Mouse (Mus musculus) bone marrow macrophage, adult 2 months (primary cell): ENCODE measurements around the gene BB287469. TPM values are rescaled to one million over a fixed set of nuclear protein-coding genes. Genes with fewer than 3 reads are reported as not detected.
"Not testable (repeated sequence)": the region's sequence is repeated elsewhere in the genome, so short reads cannot be mapped to it uniquely, and the experiment has no call there.

Experiments
- H3K27ac ChIP-seq: 2 replicates; pipeline ENCODE4 v1.5.1; 2012; ENCODE audit warnings: low read depth, low read length; ENCODE audit not compliant: insufficient read depth
- H3K4me1 ChIP-seq: 2 replicates; pipeline ENCODE4 v1.6.1; 2012; ENCODE audit warnings: low read length; ENCODE audit not compliant: control insufficient read depth, insufficient read depth
- H3K4me3 ChIP-seq: 2 replicates; pipeline ENCODE4 v1.5.1; 2012; ENCODE audit warnings: mild to moderate bottlenecking, low read length, moderate library complexity; ENCODE audit not compliant: insufficient read depth
- polyA plus RNA-seq: library from polyadenylated mRNA; stranded (reverse); fragments of >200 nt; gene quantifications from 2 replicates; pipeline ENCODE4 v1.2.4, GENCODE M21; 2012; ENCODE audit not compliant: missing spikeins, insufficient read depth, insufficient read length

The BB287469 gene
- polyA plus RNA-seq = not detected in 2 replicates

DNA sequence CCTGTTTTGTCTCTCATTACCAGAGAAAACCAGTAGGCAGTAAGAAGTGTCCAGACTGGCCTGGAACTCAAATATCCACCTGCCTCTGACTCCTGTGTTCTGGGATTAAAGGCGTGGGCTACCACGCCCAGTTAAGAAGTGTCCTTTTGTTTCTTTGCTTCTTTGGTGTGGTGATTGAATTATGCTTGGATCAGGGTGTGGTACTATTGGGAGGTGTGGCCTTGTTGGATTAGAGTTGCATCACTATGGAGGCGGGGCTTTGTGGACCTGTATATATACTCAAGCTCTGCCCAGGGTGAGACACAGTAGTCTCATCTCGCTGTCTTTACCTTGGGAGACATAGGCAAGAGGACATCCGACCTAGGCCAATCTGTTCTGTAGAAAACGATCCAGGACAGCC, at the start of gene BB287469:
Gene BB287469 (plus strand): TSS at position 301 of the 400 bp plus-strand sequence.
- not testable (repeated sequence) for H3K27ac ChIP-seq, H3K4me3 ChIP-seq, H3K4me1 ChIP-seq

GRCm38 (mm10) chr12:87775655-87776054, 40.7 kb upstream of the BB287469 start, which contains the start of gene Gm21319:
Gene Gm21319 (minus strand): TSS chr12:87775755.
- H3K4me1 ChIP-seq, H3K4me3 ChIP-seq, H3K27ac ChIP-seq: not testable (repeated sequence)

- not testable (repeated sequence) for H3K27ac ChIP-seq, H3K4me1 ChIP-seq, H3K4me3 ChIP-seq
These were observed 21.2 kb upstream of the BB287469 start, which contains the start of gene Gm21936 for GRCm38 (mm10) chr12:87795212-87795611. Gene Gm21936 (plus strand): TSS chr12:87795512.

DNA sequence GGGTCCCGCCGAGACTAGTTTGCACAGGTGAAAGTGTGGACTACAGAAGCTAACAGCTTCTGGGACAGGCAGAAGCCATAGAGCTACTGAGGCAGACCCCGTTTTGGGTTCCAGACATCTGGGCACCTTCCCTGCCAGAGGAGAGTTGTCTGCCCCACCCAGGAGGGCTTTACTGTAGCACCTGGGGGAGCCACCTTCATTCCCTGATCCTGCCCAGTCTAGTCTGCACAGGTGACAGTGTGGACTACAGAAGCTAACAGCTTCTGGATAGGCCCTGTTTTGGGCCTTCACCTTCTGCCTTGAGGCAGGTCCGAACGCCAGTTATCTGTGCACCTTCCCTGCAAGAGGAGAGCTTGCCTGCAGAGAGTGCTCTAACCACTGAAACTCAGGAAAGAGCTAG, 18.4 kb upstream of the BB287469 start:
- H3K4me3 ChIP-seq, H3K4me1 ChIP-seq: not testable (repeated sequence)

GRCm38 (mm10) chr12:87842239-87842638, 25.9 kb downstream of the BB287469 start, which contains the start of gene Gm2001:
Gene Gm2001 (minus strand): TSS chr12:87842339.
- not testable (repeated sequence) for H3K4me1 ChIP-seq, H3K27ac ChIP-seq, H3K4me3 ChIP-seq

More for the DNA sequence above, 18.4 kb upstream of the BB287469 start:
- not testable (repeated sequence) for H3K27ac ChIP-seq

DNA sequence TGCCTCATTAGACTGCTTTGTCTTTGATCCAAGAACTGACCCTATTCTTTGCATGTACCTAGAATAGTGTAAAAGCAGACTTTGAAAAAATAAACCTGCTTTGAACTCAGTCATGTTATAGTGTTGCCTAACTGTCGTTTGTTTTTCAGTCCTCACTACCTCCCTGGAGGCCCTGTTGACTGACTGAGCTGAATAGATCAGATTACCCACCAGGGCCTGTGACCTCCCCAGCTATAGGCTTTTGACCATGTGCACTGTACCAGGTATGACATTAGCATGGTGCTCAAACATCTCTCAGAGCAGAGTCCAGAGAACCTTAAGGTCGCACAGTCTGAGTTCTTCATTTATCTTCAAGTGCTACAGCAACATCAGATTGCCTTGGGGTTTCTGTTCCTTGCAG, 34.3 kb downstream of the BB287469 start:
- not testable (repeated sequence) for H3K4me3 ChIP-seq, H3K27ac ChIP-seq, H3K4me1 ChIP-seq

DNA sequence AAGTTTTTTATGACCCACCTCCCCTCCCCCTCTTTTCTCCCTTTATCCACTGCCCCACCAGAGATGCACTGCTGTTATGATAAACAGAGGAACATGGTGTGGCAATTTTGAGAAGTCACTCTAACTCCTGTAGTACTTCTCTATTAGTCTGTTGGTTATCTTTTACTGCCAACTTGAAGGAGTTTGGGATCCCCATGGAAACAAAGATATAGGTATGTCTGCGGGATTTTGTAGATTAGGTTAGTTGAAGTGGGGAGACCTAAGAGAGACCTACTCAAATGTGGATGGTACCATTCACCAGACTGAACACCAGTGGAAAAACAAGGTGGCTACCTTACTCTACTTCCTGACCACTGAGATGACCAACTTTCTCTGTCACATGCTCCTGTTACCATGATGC, 39.7 kb downstream of the BB287469 start:
- not testable (repeated sequence) for H3K4me3 ChIP-seq, H3K4me1 ChIP-seq, H3K27ac ChIP-seq

GRCm38 (mm10) chr12:87861740-87862692, 45.6 kb downstream of the BB287469 start:
- not testable (repeated sequence) for H3K4me3 ChIP-seq, H3K27ac ChIP-seq, H3K4me1 ChIP-seq

DNA sequence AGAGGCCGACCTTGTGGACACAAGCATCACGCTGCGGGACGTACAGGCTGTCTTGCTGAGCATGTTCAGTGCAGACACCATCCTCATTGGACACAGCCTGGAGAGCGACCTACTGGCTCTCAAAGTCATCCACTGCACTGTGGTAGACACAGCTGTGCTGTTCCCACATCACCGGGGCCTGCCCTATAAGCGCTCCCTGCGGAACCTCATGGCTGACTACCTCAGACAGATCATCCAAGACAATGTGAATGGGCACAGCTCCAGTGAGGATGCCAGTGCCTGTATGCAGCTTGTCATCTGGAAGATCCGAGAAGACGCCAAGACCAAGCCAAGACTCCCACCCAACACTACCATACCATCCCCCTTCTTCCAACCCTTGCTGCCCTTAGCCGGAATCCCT, 47.3 kb downstream of the BB287469 start:
- not testable (repeated sequence) for H3K27ac ChIP-seq, H3K4me3 ChIP-seq, H3K4me1 ChIP-seq

DNA sequence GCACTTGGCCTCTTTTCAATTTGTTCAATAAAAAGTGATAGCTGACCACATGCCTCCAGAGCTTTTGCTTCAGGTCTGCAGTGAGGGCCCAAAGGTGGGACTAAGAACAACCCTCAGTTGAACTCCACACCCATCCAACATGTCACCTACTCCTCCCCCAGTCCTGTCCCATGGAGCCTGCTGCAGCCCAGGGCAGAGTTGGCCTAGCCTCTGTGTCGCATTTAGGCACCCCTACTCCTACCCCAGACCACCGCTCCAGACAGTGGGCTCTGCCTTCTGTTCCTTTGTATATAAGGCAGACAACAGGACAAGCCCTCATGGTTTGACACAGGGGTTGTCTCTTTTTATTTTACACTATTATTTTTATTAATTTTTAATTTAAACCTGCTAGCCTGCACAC, 47.7 kb downstream of the BB287469 start:
- H3K4me1 ChIP-seq, H3K4me3 ChIP-seq, H3K27ac ChIP-seq: not testable (repeated sequence)

Other genes starting within 250 kb of the BB287469 start
- not detected in 2 replicates for gene Oog1, start 213.9 kb upstream of the BB287469 start, polyA plus RNA-seq
- gene Gm4027, start 197.7 kb upstream of the BB287469 start, polyA plus RNA-seq = not detected in 2 replicates
- gene Gm16381, start 172.0 kb upstream of the BB287469 start, polyA plus RNA-seq = not detected in 2 replicates
- not detected in 2 replicates for gene Gm21319, start 40.8 kb upstream of the BB287469 start, polyA plus RNA-seq
- not detected in 2 replicates for gene Gm21936, start 21.1 kb upstream of the BB287469 start, polyA plus RNA-seq
- not detected in 2 replicates for gene Gm2001, start 25.8 kb downstream of the BB287469 start, polyA plus RNA-seq
- not detected in 2 replicates for gene Gm2016, start 57.5 kb downstream of the BB287469 start, polyA plus RNA-seq
- not detected in 2 replicates for gene Gm2022, start 78.8 kb downstream of the BB287469 start, polyA plus RNA-seq
- not detected in 2 replicates for gene Gm2035, start 103.3 kb downstream of the BB287469 start, polyA plus RNA-seq
- gene Gm2042, start 137.5 kb downstream of the BB287469 start, polyA plus RNA-seq = not detected in 2 replicates
- not detected in 2 replicates for gene Gm2075, start 195.3 kb downstream of the BB287469 start, polyA plus RNA-seq
- not detected in 2 replicates for gene Gm6803, start 202.2 kb downstream of the BB287469 start, polyA plus RNA-seq
- gene Gm2056, start 210.4 kb downstream of the BB287469 start, polyA plus RNA-seq = not detected in 2 replicates